Comparison of ENCODE assay signal across 15 mouse cellular contexts in genomic region chr7:45075405-45075804, GRCm38 (mm10). TPM values are rescaled to one million over a fixed set of nuclear protein-coding genes. Genes with fewer than 3 reads are reported as not detected.
DNase-seq lines count a peak whose midpoint lies in the region; ATAC-seq and TF ChIP-seq lines count a peak whose summit lies in the region.
"Had no signal": no experiment of that assay in that cellular context is flagged by ENCODE, and none has a peak within 500 bp of the region (broad histone marks: within the 10 kb centered on the region; RNA-seq: fewer than 3 reads in every experiment).

No protein-coding gene starts in this region.

- H3K4me2 ChIP-seq in heart, embryonic 16.5 days (ENCODE audit: low read depth, low read length), result peak overlapping the region; percentile 15; the same call in 1 of the 2 replicates
- H3K4me2 ChIP-seq: limb, embryonic 13.5 days had no signal

- peak overlapping the region; percentile 40 for H3K9ac ChIP-seq in heart, embryonic 16.5 days (ENCODE audit: low read length)
- H3K9ac ChIP-seq: limb, embryonic 13.5 days had no signal

- WGBS in heart, embryonic 16.5 days, result 27% methylated on average over 4 of the region's 4 CpGs

- peaks cover 17% of the 10 kb centered on the region for H3K4me1 ChIP-seq in heart, embryonic 16.5 days (ENCODE audit: control insufficient read depth, insufficient read depth, low read length)
- H3K4me1 ChIP-seq: limb, embryonic 13.5 days had no signal

- H3K27me3 ChIP-seq in heart, embryonic 16.5 days (ENCODE audit: control insufficient read depth, insufficient read depth, low read length), result no peaks in the 10 kb centered on the region
- H3K27me3 ChIP-seq: limb, embryonic 13.5 days had no signal

- H3K27ac ChIP-seq in gastrocnemius, adult 2 months, result peak overlapping the region; percentile 88
- H3K27ac ChIP-seq in heart, embryonic 16.5 days (ENCODE audit: low read length), result peak overlapping the region; percentile 87
- H3K27ac ChIP-seq: limb, embryonic 13.5 days had no signal

- peaks cover 22% of the 10 kb centered on the region for H3K36me3 ChIP-seq in heart, embryonic 16.5 days (ENCODE audit: control insufficient read depth, insufficient read depth)

- ATAC-seq in heart, embryonic 16.5 days (replicated peaks; ENCODE audit: extremely low read depth, insufficient read depth, low FRiP score), result peak; percentile 80
- no peak for ATAC-seq in erythroblast, adult 5-6 weeks (replicated peaks; ENCODE audit: low FRiP score, poor library complexity, severe bottlenecking)
- ATAC-seq: CD4-positive, CD25-positive, alpha-beta regulatory T cell, adult 4 months; forebrain, embryonic 14.5 days; intestine, postnatal 0 days; midbrain, embryonic 16.5 days had no signal

- no peaks in the 10 kb centered on the region for H3K9me3 ChIP-seq in heart, embryonic 16.5 days (replicated peaks; ENCODE audit: control insufficient read depth, low read length)
- H3K9me3 ChIP-seq: limb, embryonic 13.5 days had no signal

- H3K4me3 ChIP-seq in gastrocnemius, adult 2 months, result peak overlapping the region; percentile 45
- no peak overlapping the region for H3K4me3 ChIP-seq in heart, embryonic 16.5 days (ENCODE audit: low read length)
- H3K4me3 ChIP-seq: limb, embryonic 13.5 days had no signal

- DNase-seq in gastrocnemius, adult 2 months, result peak; percentile 84
- DNase-seq in gastrocnemius, postnatal 4 days (ENCODE audit: low spot score in 2 of 2), result no peak
- DNase-seq in 3T3-L1 (ENCODE audit: low read depth, low spot score), result peak; percentile 65
- DNase-seq in adrenal gland, postnatal 25 days, result peak; percentile 56
- no peak for DNase-seq in cerebellum, adult 9-11 months
- no peak for DNase-seq in cerebellum, postnatal 4 days (ENCODE audit: low spot score in 2 of 2)
- DNase-seq: lung, postnatal 4 days; thymus, adult 18-20 months had no signal

- TF ChIP-seq CTCF in gastrocnemius, adult 2 months (IDR thresholded peaks at IDR 0.05), result no peak

- intact Hi-C loops in gastrocnemius, adult 2 months (cut with DNase I), result no loop called here

RNA-seq across cellular contexts. Expression of gene Prrg2, which starts 12.9 kb away (rescaled TPM):
- total RNA-seq in gastrocnemius, adult 2 months (2021), result 10 to 100 TPM in 1 of 2 experiments, 1 to 10 TPM in 1; 8.1 to 11.0 TPM
- 10 to 100 TPM; 11.7 to 12.3 TPM for total RNA-seq in gastrocnemius, postnatal 4 days (2021)
- 19.2 and 21.4 TPM in 2 replicates for total RNA-seq in adrenal gland, postnatal 25 days (2021)
- polyA plus RNA-seq in heart, embryonic 16.5 days (2015; fragmentation: Nextera tagmentation; extraction: Ambion mirVana), result 12.9 and 16.6 TPM in 2 replicates
- total RNA-seq in erythroblast, adult 5-6 weeks (2015; ENCODE audit: low replicate concordance), result 1.3 and 5.2 TPM in 2 replicates
- total RNA-seq in erythroblast, adult 5-6 weeks (2017; ENCODE audit: low replicate concordance), result 0.34 and 7.0 TPM in 2 replicates

RNA-seq across cellular contexts. Expression of gene Nosip, which starts 13.2 kb away (rescaled TPM):
- 10 to 100 TPM; 30.2 to 32.9 TPM for total RNA-seq in gastrocnemius, adult 2 months (2021)
- 10 to 100 TPM; 47.3 to 48.3 TPM for total RNA-seq in gastrocnemius, postnatal 4 days (2021)
- total RNA-seq in adrenal gland, postnatal 25 days (2021), result 46.5 and 67.2 TPM in 2 replicates
- 53.8 and 55.9 TPM in 2 replicates for polyA plus RNA-seq in heart, embryonic 16.5 days (2015; fragmentation: Nextera tagmentation; extraction: Ambion mirVana)
- total RNA-seq in erythroblast, adult 5-6 weeks (2015; ENCODE audit: low replicate concordance), result 10.4 and 20.7 TPM in 2 replicates
- 15.5 and 22.2 TPM in 2 replicates for total RNA-seq in erythroblast, adult 5-6 weeks (2017; ENCODE audit: low replicate concordance)

RNA-seq across cellular contexts. Expression of gene Rcn3, which starts 16.6 kb away (rescaled TPM):
- total RNA-seq in gastrocnemius, adult 2 months (2021), result 10 to 100 TPM in 1 of 2 experiments, 1 to 10 TPM in 1; 7.2 to 20.2 TPM
- total RNA-seq in gastrocnemius, postnatal 4 days (2021), result 100 to 1,000 TPM; 172 to 192 TPM
- 27.7 and 33.5 TPM in 2 replicates for total RNA-seq in adrenal gland, postnatal 25 days (2021)
- polyA plus RNA-seq in heart, embryonic 16.5 days (2015; fragmentation: Nextera tagmentation; extraction: Ambion mirVana), result 207 and 214 TPM in 2 replicates
- 1.3 and 2.5 TPM in 2 replicates for total RNA-seq in erythroblast, adult 5-6 weeks (2015; ENCODE audit: low replicate concordance)
- 6.7 and 7.5 TPM in 2 replicates for total RNA-seq in erythroblast, adult 5-6 weeks (2017; ENCODE audit: low replicate concordance)

RNA-seq across cellular contexts. Expression of gene Prr12, which starts 22.7 kb away (rescaled TPM):
- total RNA-seq in gastrocnemius, adult 2 months (2021), result 10 to 100 TPM; 12.8 to 16.1 TPM
- 10 to 100 TPM; 63.9 to 65.2 TPM for total RNA-seq in gastrocnemius, postnatal 4 days (2021)
- 71.1 and 78.5 TPM in 2 replicates for total RNA-seq in adrenal gland, postnatal 25 days (2021)
- 5.6 and 7.3 TPM in 2 replicates for polyA plus RNA-seq in heart, embryonic 16.5 days (2015; fragmentation: Nextera tagmentation; extraction: Ambion mirVana)
- 3.3 and 6.1 TPM in 2 replicates for total RNA-seq in erythroblast, adult 5-6 weeks (2015; ENCODE audit: low replicate concordance)
- total RNA-seq in erythroblast, adult 5-6 weeks (2017; ENCODE audit: low replicate concordance), result 0.60 and 0.70 TPM in 2 replicates

RNA-seq across cellular contexts. Expression of gene Fcgrt, which starts 28.2 kb away (rescaled TPM):
- 10 to 100 TPM; 33.6 to 38.5 TPM for total RNA-seq in gastrocnemius, adult 2 months (2021)
- 10 to 100 TPM; 84.6 to 87.3 TPM for total RNA-seq in gastrocnemius, postnatal 4 days (2021)
- total RNA-seq in adrenal gland, postnatal 25 days (2021), result 88.4 and 96.1 TPM in 2 replicates
- polyA plus RNA-seq in heart, embryonic 16.5 days (2015; fragmentation: Nextera tagmentation; extraction: Ambion mirVana), result 56.8 and 58.2 TPM in 2 replicates
- total RNA-seq in erythroblast, adult 5-6 weeks (2015; ENCODE audit: low replicate concordance), result 2.5 and 7.3 TPM in 2 replicates
- 10.3 and 11.4 TPM in 2 replicates for total RNA-seq in erythroblast, adult 5-6 weeks (2017; ENCODE audit: low replicate concordance)

Comparison
In these comparisons a context has a peak if more than half of its experiments do, and no peak if none do; other contexts are left out.
1. DNase-seq: peak in gastrocnemius, adult 2 months (single experiment), 3T3-L1 (single experiment) and adrenal gland, postnatal 25 days (single experiment); none in gastrocnemius, postnatal 4 days (0 of 2), cerebellum, adult 9-11 months (single experiment) and cerebellum, postnatal 4 days (0 of 2).